Mouse (Mus musculus): ENCODE results near the gene Tmem110. TPM values are rescaled to one million over a fixed set of nuclear protein-coding genes. Genes with fewer than 3 reads are reported as not detected.

Tmem110 gene
- polyA plus RNA-seq, 1 experiment = 9.1 TPM

DNA sequence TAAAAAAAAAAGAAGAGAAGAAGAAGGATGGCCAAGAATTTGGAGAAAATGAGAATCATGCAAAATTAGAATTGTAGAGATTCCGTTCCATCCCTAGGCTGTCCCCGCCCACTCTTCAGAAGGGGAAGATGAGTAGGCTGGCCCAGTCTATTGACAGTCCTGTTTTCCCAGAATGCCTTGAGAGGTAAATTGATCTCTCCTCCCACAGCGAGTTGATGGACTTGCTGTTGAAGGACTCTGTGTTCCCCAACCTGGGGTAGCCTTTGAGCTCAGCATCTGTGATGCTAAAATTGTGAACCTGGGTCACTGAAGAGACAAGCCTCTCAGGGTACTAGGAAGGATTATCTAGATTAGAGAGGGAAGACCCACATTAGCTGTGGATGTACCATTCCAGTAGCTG lies 100.1 kb downstream of the Tmem110 start:
- TF ChIP-seq TCF12 (IDR thresholded peaks at IDR 0.05; ENCODE audit: insufficient read depth, poor library complexity, severe bottlenecking) = no peak
- no peak for TF ChIP-seq POLR2AphosphoS2 (IDR thresholded peaks at IDR 0.05; ENCODE audit: insufficient read length, low read depth)
- no peak for TF ChIP-seq E2F4 (IDR thresholded peaks at IDR 0.05; ENCODE audit: insufficient read depth)
- TF ChIP-seq SRF (IDR thresholded peaks at IDR 0.05; ENCODE audit: control insufficient read depth, insufficient read length, low read depth) = no peak
- TF ChIP-seq CEBPB (IDR thresholded peaks at IDR 0.05; ENCODE audit: insufficient read depth, poor library complexity, severe bottlenecking) = no peak
- no peak for TF ChIP-seq REST (IDR thresholded peaks at IDR 0.05; ENCODE audit: insufficient read depth, insufficient read length)
- TF ChIP-seq USF1 (IDR thresholded peaks at IDR 0.05; ENCODE audit: low read depth) = no peak
- TF ChIP-seq POLR2A (IDR thresholded peaks at IDR 0.05; ENCODE audit: insufficient read length, low read depth) = no peak
- TF ChIP-seq MYOG (IDR thresholded peaks at IDR 0.05; ENCODE audit: control insufficient read depth in 1 of 3, insufficient read depth in 1 of 3, insufficient read length in 2 of 3, low read depth in 2 of 3) = no peak
- TF ChIP-seq MAX (IDR thresholded peaks at IDR 0.05; ENCODE audit: low read depth) = no peak
- no peak for TF ChIP-seq TCF3 (IDR thresholded peaks at IDR 0.05; ENCODE audit: insufficient read length, low read depth)
- TF ChIP-seq MYOD1 (IDR thresholded peaks at IDR 0.05; ENCODE audit: control insufficient read depth in 1 of 3, insufficient read length in 2 of 3, low read depth in 2 of 3) = no peak
- Histone ChIP-seq H3K36me3 (ENCODE audit: control insufficient read depth, insufficient read depth) (no peaks in the 10 kb centered on the region), H3K27me3 (ENCODE audit: control insufficient read depth, insufficient read depth, insufficient read length) (no peaks in the 10 kb centered on the region), H3ac (ENCODE audit: control insufficient read depth, insufficient read length) (no peak overlapping the region), H3K79me2 (ENCODE audit: control insufficient read depth, insufficient read depth) (no peaks in the 10 kb centered on the region), H3K4me2 (ENCODE audit: low read depth) (no peak overlapping the region), H3K4me3 (no peak overlapping the region)

Other genes starting within 250 kb of the Tmem110 start
- gene Prkcd, start 199.4 kb upstream of the Tmem110 start, polyA plus RNA-seq (2012; fragmentation: generic; extraction: Trizol) = 23.6 TPM
- gene Rft1, start 171.2 kb upstream of the Tmem110 start, polyA plus RNA-seq (2012; fragmentation: generic; extraction: Trizol) = 12.3 TPM
- 2.8 TPM for gene Sfmbt1, start 110.7 kb upstream of the Tmem110 start, polyA plus RNA-seq (2012; fragmentation: generic; extraction: Trizol)
- 143 TPM for gene Mustn1, start 53.6 kb downstream of the Tmem110 start, polyA plus RNA-seq (2012; fragmentation: generic; extraction: Trizol)
- gene Itih4, start 60.9 kb downstream of the Tmem110 start, polyA plus RNA-seq (2012; fragmentation: generic; extraction: Trizol) = 0.06 TPM
- gene Itih3, start 98.2 kb downstream of the Tmem110 start, polyA plus RNA-seq (2012; fragmentation: generic; extraction: Trizol) = 0.04 TPM
- gene Itih1, start 117.7 kb downstream of the Tmem110 start, polyA plus RNA-seq (2012; fragmentation: generic; extraction: Trizol) = 0.02 TPM
- 2.8 TPM for gene Nek4, start 125.8 kb downstream of the Tmem110 start, polyA plus RNA-seq (2012; fragmentation: generic; extraction: Trizol)
- 23.1 TPM for gene Glt8d1, start 175.8 kb downstream of the Tmem110 start, polyA plus RNA-seq (2012; fragmentation: generic; extraction: Trizol)
- 332 TPM for gene Spcs1, start 176.1 kb downstream of the Tmem110 start, polyA plus RNA-seq (2012; fragmentation: generic; extraction: Trizol)
- gene Pbrm1, start 193.5 kb downstream of the Tmem110 start, polyA plus RNA-seq (2012; fragmentation: generic; extraction: Trizol) = 14.1 TPM
- 37.9 TPM for gene Gnl3, start 193.6 kb downstream of the Tmem110 start, polyA plus RNA-seq (2012; fragmentation: generic; extraction: Trizol)

All from myocyte (in vitro differentiated cells).